Mouse (Mus musculus): ENCODE results near the gene Rims4.
A peak's percentile ranks its signal among the peaks of the same experiment; 100 is the strongest.

Gene Rims4

DNA sequence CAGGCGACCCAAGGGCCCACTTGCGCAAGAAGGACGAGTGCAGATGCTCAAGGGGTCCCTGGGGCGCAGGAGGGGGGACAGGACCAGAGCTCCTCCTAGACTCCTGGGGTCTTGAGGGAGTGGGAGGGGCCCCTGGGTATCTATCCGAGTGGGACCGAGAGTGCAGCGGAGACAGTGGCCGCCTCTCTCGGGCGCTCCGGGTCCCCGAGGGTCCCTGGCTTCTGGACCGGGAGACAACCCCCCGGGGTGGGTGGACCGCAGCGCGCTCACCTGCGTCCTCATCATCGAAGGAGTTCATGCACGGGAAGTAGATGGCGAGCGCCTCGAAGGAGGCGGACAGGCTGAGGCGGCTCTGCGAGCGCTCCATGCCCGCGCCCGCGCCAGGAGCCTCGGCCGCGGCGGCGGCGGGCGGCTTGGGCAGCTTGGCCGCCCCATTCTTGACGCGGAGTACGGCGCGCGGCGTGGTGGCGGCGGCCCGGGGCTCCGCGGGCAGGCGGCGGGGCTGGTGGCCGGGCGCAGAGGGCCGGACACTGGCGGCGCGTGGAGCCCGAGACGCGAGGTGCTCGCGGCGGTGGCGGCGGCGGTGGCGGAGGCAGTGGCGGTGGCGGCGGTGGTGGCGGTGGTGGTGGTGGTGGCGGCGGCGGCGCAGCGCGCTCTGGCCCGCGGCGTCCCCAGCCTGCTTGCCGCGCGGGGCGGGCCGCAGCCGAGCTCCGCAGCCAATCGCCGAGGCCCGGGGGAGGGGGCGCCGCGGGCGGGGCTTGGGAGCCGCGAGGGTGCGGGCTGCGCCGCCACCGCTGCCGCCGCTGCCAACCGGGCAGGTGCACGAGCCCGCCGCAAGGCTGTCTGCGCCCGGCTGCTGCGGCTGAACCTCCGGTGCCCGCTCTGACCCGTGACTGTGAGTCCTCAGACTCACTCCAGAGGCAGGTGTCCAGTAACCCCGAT, at the start of gene Rims4:
Gene Rims4 (minus strand): TSS at position 367 of the 942 bp plus-strand sequence.
- DNase-seq = peak; percentile 11 to 40

DNA sequence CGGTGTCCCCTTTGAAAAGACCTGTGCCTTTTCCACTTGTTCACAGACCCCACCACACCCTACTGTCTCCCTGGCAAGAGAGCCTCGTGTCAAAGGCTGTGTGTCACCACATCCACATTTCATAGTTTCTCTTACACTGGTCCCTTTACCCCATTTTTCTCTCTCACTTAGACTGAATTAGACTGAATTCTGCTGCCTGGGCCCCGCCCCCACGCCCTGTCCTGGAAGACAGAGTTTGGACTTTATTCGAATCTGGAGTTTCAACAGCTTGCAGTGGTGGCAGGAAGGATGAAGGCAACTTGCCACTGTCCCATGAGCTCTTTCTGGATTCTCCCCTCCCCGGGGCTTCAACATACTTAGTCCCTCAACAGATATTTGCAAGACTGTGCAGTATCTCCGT, 47.2 kb upstream of the Rims4 start:
- no peak for DNase-seq

- DNase-seq = no peak
These were observed 46.4 kb upstream of the Rims4 start for GRCm38 (mm10) chr2:163964606-163965560.

GRCm38 (mm10) chr2:163953622-163954310, 35.3 kb upstream of the Rims4 start:
- no peak for DNase-seq

DNA sequence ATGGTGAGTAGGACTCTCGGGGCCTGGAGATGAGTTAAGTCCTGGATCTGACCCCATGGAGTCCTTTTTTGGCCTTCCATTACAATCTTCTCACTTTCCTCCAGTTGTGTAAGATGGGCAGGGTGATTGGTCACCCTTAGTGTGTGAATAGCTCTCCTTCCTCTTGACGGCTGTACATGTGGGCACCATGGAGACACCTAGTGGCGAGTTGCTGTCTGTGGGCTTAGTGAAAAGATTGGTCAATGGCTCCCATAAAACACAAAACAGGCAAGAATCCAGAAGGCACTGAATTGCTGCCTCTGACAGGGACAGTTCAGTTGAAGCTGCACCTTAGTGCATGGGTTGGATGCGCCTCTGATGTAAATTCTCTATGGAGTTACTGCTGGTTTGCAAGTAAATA, 33.3 kb upstream of the Rims4 start:
- DNase-seq = peak; percentile 27

- DNase-seq = no peak
These were observed 29.5 kb upstream of the Rims4 start for GRCm38 (mm10) chr2:163947976-163948375.

GRCm38 (mm10) chr2:163946221-163946620, 27.7 kb upstream of the Rims4 start:
- DNase-seq = no peak

DNA sequence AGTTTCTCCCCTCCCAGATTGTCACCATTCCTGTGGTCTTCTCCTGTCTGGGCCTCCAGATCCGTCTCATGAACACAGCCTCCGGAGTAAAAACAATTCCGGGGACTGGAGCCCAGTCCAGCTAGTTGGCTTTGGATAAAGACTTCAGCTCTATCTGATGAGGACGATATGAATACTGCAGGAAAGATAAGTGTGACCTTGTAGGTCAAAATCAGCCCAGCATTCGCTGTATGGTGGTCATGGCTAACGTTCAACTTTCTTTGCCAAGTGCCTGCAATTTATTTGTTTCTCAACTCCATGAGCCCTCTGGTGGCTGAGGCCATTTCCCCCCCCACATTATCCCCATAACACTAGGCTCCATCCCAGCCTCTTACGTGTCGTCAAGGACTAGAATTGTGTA, 26.0 kb upstream of the Rims4 start:
- DNase-seq = no peak

DNA sequence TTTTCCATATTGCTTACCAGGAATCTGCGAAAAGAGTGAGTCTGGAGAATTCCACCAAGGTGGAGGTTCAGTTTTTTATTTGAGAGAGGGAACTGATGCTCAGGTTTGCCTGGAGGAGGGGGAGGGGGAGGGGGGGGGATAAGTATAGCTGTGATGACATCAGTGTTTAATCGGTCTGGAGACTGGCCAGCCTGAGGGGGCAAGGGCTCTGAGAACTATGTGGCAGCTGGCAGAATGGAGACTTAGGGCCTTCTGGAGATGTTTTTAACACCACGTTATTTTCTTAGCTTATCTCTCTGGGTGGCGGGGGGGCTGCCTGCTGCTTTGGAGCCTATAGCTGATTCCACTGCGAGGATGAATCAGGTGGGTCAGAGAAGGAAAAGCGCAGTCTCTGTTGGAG, 24.6 kb upstream of the Rims4 start:
- DNase-seq = no peak

DNA sequence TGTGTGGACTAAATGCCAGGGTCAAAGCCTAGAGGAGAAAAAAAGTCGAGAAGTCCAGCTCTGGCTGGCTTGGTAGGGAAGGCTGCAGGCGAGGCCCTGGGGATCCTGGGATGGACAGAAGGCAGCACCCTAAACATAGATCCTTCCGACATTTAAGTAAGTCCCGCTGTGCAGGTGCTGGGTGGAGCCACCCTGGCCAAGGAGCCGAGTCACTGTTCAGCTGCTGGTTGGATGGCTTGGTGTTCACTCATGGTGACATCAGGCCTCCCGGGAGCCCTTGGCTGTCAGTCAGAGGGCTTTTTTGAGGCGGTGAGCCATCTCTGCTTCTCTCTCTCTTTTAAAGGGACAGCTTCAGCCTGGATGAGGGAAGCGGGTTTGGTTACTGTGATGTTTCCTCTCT, 21.0 kb upstream of the Rims4 start:
- no peak for DNase-seq

- peak in 1 of 2 experiments; percentile 10 for DNase-seq
These were observed 13.7 kb upstream of the Rims4 start for GRCm38 (mm10) chr2:163932151-163932550.

GRCm38 (mm10) chr2:163928464-163929200, 10.1 kb upstream of the Rims4 start:
- DNase-seq = no peak

DNA sequence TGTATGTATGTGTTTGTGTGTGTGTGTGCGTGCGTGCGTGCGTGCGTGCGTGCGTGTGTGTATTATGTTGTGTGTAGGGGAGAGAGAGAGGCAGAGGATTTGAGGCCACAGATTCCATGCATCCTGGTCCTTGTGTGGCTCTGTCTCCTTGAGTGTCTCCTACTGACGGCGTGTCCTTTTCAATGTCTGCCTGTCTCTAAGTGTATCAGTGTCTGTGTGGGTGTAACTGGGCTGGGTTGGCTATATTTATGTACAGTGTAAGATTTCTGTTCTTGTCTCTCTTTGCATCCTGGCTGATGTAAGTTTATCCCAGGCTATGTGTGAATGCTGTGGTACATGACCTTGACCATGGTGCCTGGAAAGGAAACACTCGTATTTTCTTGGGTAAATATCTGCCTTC, 6.6 kb upstream of the Rims4 start:
- no peak for DNase-seq

DNA sequence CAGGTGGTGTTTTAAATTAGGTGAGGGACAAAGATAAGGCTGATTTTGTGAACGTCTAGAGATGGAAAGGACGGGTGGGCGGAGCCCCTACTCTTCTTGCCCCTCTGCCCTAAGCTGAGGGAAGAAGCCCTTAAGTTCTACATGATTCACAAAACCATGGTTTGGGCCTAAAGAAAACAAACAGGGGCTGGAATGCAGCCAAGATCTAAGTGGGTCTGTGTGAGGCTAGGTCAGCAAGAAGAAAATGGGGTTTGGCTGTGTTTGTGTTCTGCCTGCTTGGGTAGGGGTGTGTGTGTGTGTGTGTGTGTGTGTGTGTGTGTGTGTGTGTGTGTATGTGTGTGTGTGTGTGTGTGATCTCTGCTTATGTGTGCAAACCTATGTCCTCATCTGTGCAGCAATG, 6.0 kb upstream of the Rims4 start:
- DNase-seq = no peak

GRCm38 (mm10) chr2:163923113-163923512, 4.6 kb upstream of the Rims4 start:
- DNase-seq = no peak

- DNase-seq = no peak
These were observed 1.1 kb upstream of the Rims4 start for GRCm38 (mm10) chr2:163919581-163919980.

GRCm38 (mm10) chr2:163916703-163917102, 1.8 kb downstream of the Rims4 start:
- DNase-seq = no peak

DNA sequence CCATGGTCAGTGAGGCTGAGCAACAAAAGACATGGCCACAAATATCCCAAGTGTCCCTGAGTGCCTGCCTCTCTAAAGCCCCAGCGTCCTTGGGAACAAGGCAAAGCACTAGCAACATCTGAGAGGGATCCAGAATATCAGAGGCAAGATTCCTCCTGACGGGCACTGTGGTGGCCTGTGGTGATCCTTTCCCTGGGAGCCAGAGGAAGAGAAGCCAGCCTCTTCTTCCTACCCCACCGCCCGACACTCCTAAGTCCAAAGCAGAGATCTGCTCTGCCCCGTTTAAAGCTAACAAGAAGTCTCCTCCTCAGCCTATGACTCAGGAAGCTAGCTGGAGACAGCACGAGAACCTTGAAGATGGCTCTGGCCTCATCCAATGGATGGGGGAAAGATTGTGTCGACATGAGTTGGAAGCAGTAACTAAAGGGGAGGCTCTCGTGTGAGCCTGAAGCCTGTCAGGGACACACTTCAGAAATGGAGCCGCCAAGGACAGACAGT, 3.1 kb downstream of the Rims4 start:
- DNase-seq = no peak

DNA sequence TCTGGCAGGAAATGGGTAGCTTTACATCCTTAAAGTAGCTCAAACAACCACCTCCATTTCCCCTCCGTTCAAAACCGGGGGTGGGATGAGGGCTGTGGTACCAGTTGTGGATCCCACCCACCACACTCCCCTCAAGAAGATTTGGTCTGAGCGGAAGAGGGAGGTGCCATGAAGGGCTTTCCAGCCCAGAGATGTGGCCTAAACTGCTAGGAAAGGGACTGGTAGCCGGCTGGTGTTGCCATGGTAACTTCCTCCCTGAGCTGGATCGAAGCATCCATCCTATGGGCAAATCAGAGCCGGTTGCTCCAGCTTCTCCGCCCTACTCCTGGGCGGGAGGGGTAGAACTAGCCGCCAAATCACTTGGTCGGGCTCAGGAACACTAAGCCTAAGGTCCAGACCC, 4.4 kb downstream of the Rims4 start:
- no peak for DNase-seq

DNA sequence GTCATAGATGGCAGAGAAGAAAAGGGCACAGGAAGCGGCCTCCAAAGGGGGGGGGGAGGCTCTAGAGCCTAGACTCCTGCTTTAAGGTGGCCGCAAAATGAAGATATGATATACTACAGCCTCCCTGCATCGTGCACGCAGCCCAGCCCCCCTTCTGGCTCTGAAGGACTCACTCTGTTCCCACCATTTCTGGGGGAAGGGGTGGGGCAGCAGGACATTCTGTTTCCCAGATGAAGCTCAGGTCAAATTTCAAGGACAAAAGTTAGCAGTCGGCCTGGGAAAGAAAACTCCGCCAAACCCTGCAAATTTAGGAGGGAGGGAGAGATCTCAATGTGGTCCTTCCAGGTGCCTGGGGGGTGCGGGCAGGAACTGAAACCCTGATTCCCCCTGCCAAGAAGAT, 4.8 kb downstream of the Rims4 start:
- DNase-seq = no peak

GRCm38 (mm10) chr2:163911826-163912444, 6.5 kb downstream of the Rims4 start:
- DNase-seq = no peak

GRCm38 (mm10) chr2:163909604-163910003, 8.9 kb downstream of the Rims4 start:
- DNase-seq = no peak
